Mouse (Mus musculus) frontal cortex, postnatal 36 days (tissue): ENCODE data around the gene Adam12.
A peak's percentile ranks its signal among the peaks of the same experiment; 100 is the strongest.

ENCODE experiments used
- DNase-seq, 2 experiments: peaks; one replicate each; pipeline ENCODE4 v3.0.0; 2022; ENCODE audit warnings: low spot score in 2 of 2

Adam12 gene

GRCm38 (mm10) chr7:134150305-134150704, 81.6 kb downstream of the Adam12 start:
- DNase-seq, result no peak

- DNase-seq, result no peak
These were observed 82.6 kb downstream of the Adam12 start for GRCm38 (mm10) chr7:134149351-134149750.

GRCm38 (mm10) chr7:134147561-134147960, 84.4 kb downstream of the Adam12 start:
- DNase-seq, result no peak

GRCm38 (mm10) chr7:134146821-134147220, 85.1 kb downstream of the Adam12 start:
- DNase-seq, result no peak

- no peak for DNase-seq
These were observed 87.8 kb downstream of the Adam12 start for GRCm38 (mm10) chr7:134144111-134144510.

- DNase-seq, result no peak
These were observed 92.5 kb downstream of the Adam12 start for GRCm38 (mm10) chr7:134139291-134139949.

GRCm38 (mm10) chr7:134132323-134132722, 99.6 kb downstream of the Adam12 start:
- no peak for DNase-seq

- DNase-seq, result no peak
These were observed 103.8 kb downstream of the Adam12 start for GRCm38 (mm10) chr7:134128087-134128522.

- no peak for DNase-seq
These were observed 110.5 kb downstream of the Adam12 start for GRCm38 (mm10) chr7:134121397-134121796.

- no peak for DNase-seq
These were observed 116.5 kb downstream of the Adam12 start for GRCm38 (mm10) chr7:134115438-134115837.

- peak; percentile 35 to 51 for DNase-seq
These were observed 117.4 kb downstream of the Adam12 start for GRCm38 (mm10) chr7:134114311-134115188.

GRCm38 (mm10) chr7:134113829-134114228, 118.1 kb downstream of the Adam12 start:
- peak in 1 of 2 experiments; percentile 1 for DNase-seq

- DNase-seq, result no peak
These were observed 121.8 kb downstream of the Adam12 start for GRCm38 (mm10) chr7:134110116-134110515.

GRCm38 (mm10) chr7:134107849-134108248, 124.1 kb downstream of the Adam12 start:
- no peak for DNase-seq

GRCm38 (mm10) chr7:134099010-134099409, 132.9 kb downstream of the Adam12 start:
- DNase-seq, result no peak

GRCm38 (mm10) chr7:134097861-134098260, 134.1 kb downstream of the Adam12 start:
- DNase-seq, result no peak

GRCm38 (mm10) chr7:134093871-134094270, 138.1 kb downstream of the Adam12 start:
- DNase-seq, result no peak

GRCm38 (mm10) chr7:134090764-134091163, 141.2 kb downstream of the Adam12 start:
- no peak for DNase-seq

- no peak for DNase-seq
These were observed 141.7 kb downstream of the Adam12 start for GRCm38 (mm10) chr7:134090256-134090655.

- no peak for DNase-seq
These were observed 143.2 kb downstream of the Adam12 start for GRCm38 (mm10) chr7:134088548-134089347.

GRCm38 (mm10) chr7:134085396-134085795, 146.6 kb downstream of the Adam12 start:
- no peak for DNase-seq

GRCm38 (mm10) chr7:134084926-134085325, 147.0 kb downstream of the Adam12 start:
- DNase-seq, result no peak
